Mouse (Mus musculus) adipocyte (in vitro differentiated cells): ENCODE results near the gene RPS10-NUDT3.

ENCODE experiments used
- DNase-seq: peaks from one replicate; pipeline ENCODE4 v3.0.0-alpha.2; 2016; ENCODE audit warnings: low spot score

RPS10-NUDT3 gene

GRCm38 (mm10) chr17:27634871-27635574 lies at the start of gene RPS10-NUDT3:
Gene RPS10-NUDT3, minus strand, starts transcription at chr17:27635222.
- DNase-seq = peak; percentile 95

GRCm38 (mm10) chr17:27678924-27679813 lies 44.1 kb upstream of the RPS10-NUDT3 start:
- DNase-seq = no peak

DNA sequence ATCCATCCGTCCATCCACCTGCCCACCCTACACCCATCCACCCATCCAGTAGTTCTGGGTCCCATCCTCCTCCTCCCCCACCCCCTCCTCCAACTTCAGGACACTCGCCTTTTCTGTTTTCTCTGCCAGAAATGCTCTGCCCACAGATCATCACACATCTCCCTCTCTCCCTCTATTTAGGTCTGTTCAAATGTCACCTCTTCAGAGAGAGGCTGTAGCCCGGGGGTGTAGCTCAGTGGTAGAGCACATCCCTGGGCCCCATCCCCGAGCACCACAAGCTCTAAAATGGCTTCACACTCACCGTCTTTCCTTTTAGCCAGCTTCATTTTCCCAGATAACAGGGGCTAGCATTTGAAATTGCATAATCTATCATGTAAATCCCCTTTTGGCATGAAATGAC lies 42.7 kb upstream of the RPS10-NUDT3 start:
- DNase-seq = no peak

- DNase-seq = no peak
Observed at GRCm38 (mm10) chr17:27676270-27676669, 41.2 kb upstream of the RPS10-NUDT3 start.

- DNase-seq = no peak
Observed at GRCm38 (mm10) chr17:27675453-27675852, 40.4 kb upstream of the RPS10-NUDT3 start.

DNA sequence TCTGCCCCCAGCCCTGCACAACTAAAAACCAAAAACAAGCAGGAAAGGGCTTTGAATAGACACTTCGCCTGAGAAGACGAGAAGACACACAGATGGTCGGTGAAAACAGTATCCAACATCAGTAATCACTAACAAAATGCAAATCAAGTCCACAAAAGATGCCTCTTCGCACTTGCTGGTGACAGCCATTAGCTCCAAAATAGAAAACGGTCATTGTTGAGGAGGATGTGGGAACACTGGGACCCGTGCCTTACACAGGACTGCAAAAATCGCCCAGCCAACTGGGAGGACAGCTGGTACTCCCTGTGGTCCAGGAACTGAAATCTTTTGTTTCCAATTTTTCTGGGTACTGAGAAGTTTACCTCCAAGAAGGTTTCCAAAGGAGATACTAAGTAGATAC lies 38.9 kb upstream of the RPS10-NUDT3 start:
- no peak for DNase-seq

DNA sequence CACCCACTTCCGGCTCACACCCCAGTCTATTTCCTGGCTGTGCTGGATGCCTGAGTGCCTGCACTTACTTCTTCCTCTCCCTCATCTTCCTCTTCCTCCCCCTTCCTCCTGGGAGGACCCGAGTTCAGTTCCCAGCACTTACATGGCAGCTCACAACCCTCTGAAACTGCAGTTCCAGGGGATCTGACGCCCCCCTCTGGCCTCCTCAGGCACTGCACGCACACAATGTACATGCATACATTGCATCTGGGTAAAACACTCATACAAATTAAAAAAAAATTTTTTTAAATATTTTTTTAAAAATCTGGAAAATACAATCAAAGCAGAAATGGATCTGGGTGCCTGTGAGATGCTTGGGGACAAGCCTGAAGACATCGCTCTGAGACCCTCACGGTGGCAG lies 36.7 kb upstream of the RPS10-NUDT3 start:
- DNase-seq = no peak

DNA sequence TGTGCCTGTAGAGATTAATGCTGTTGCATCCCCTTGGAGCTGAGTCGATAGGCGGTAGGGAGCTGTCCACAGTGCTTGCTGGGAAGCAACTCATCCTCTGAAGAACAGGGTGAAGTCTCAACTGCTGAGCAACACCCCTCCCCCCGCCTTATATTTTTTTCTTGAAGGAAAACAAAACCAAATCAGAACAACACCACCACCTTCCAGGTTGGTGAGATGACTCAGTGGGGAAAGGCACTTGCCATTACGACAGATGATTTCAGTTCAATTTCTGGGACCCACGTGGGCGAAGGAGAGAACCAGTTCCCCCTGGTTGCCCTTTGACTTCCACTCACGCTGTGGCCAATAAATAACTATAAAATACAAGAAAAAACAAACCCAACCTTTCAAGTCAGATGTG lies 23.7 kb upstream of the RPS10-NUDT3 start:
- no peak for DNase-seq

DNA sequence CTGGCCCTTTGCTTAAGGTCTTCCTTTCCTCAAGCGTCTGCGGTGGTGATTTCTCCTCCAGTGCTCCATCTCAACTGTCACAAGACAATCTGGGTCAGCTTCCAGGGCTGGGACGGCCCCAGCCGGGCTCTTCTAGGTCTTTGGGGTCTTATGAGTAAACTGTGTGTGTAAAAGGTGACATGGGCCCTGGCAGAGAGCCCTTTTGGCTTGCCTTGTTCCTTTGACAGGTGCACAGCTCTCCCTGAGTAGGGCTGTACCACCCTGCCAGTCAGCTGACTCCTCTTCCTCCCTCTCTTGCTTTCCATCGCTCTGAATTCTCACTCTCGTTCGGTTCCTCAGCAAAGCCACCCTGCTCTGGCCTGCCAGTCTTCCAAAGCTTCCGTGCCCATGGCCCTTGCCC lies 22.1 kb upstream of the RPS10-NUDT3 start:
- DNase-seq = no peak

- no peak for DNase-seq
Observed at GRCm38 (mm10) chr17:27656414-27656813, 21.4 kb upstream of the RPS10-NUDT3 start.

DNA sequence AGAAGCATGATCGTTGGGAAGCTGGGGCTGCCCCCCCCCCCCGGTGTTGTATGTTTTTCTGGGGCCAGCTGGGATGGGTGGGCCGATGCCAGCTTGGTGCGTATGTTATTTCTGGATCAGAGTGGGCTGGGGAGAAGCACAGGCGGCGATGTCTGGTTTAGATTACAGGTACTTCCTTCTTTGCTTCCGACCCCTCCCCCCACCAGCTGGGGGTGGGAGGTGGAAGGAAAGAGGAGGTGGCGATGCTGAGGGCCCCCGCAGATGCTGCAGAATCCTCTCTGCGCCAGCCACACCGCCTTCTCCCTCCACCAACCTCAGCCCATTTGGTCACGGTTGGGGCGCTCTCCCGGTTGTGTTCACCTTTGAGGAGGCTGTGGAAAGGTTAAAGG lies 21.0 kb upstream of the RPS10-NUDT3 start:
- DNase-seq = no peak

- no peak for DNase-seq
Observed at GRCm38 (mm10) chr17:27655089-27656010, 20.3 kb upstream of the RPS10-NUDT3 start, which contains the start of gene Pacsin1. Gene Pacsin1, plus strand, starts transcription at chr17:27655509.

DNA sequence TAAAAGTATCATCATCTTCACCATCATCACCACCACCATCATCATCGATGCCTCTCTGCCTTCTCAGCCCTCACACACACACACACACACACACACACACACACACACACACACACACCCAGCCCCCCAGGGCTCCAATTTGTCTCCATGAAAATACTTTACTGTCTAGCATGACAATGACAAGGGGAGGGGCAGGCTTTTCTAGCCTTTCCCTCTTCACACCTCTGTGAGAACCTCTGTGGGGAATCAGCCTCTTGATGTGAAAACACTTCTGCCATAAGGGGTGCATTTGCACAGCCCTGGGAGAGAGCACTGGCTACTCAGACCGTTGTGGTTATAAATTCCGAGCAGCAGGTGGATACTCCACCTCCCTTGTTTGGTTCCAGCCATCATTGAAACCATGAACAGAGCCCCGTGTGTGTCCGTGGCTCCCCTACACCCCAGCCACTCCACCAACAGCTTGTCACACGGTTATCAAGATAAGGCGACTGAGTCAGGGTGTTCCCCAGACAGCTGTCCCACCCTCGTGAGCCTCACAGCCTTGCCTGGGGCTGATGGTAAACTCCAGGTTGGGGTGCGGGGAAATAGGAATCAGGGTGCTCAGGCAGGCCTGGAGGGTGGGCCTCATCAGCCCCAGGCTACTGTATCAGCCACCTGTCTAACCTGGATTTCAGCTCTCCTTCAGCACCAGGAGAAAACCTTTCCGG lies 18.4 kb upstream of the RPS10-NUDT3 start:
- DNase-seq = no peak

- DNase-seq = no peak
Observed at GRCm38 (mm10) chr17:27652046-27652790, 17.2 kb upstream of the RPS10-NUDT3 start.

- DNase-seq = no peak
Observed at GRCm38 (mm10) chr17:27650586-27650985, 15.6 kb upstream of the RPS10-NUDT3 start.

DNA sequence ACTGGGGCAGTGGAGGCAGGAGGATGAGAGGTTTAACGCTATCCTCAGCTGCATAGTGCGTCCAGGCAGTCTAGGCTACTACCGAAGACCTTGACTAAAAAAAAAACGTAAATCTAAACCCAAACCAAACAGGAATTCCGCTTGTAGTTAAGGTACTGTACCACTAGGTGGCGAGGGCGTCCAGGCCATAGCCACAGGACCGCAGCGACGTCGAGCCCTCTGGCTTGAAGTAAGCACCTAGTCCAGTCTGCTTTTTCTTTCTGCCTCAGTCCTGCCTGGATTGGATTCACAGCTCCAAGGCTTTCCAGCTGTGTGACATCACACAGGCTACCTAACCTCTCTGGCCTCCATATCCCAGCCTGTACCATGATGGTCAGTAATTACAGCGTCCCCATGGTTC lies 15.1 kb upstream of the RPS10-NUDT3 start:
- DNase-seq = peak; percentile 85

DNA sequence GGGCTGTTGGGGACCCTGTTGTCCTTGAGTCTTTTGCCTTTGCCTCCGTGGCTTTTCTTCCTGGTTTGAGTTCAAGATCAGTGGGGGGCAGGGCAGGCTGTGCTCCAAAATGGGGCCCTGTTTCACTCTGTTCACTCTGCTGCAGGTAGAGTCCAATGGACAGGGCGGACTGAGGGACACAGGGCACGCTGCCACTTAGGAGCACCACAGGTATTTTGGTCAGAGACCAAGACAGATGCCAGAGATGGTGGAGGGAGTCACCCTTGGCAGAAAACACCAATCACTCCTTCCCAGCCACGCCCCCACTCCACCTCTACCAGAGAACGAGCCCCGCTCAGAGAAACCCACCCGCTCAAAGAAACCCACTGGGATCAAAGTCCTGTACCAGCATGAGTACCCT lies 10.8 kb upstream of the RPS10-NUDT3 start:
- DNase-seq = no peak

DNA sequence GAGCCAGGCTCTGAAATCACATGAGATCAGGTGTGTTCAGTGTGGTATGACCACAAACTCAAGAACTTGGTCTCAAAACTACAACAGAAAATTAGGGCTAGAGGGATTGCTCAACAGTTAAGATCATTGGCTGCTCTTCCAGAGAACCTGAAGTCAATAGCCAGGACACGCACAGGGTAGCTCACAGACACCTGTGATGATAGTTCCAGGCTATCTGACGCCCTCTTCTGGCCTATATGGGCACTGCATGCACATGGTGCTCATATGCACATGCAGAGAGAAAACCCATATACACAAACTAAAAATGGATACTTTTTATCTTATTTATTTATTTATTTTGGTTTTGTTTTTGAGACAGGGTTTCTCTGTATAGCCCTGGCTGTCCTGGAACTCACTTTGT lies 9.6 kb upstream of the RPS10-NUDT3 start:
- DNase-seq = no peak

DNA sequence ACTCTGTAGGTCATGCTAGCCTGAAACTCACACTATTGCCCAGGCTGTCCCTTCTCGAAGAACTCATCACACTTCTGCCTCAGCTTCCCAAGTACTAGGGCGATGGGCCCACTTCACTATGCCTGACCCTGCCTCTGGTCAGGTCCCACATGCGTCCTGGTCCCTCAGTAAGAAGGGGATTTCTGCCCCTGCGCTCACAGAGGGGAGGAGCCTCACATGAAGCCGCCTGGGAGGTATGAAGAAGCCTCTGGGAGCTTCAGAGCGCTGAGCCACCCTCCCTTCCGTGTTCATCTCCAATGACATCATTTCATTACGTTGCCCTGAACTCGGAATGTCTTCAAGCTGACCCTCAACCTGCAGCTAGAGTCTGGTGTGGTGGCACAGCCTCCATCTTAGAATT lies 8.7 kb upstream of the RPS10-NUDT3 start:
- DNase-seq = no peak

GRCm38 (mm10) chr17:27643101-27643500 lies 8.1 kb upstream of the RPS10-NUDT3 start:
- DNase-seq = no peak
